Mouse (Mus musculus): ENCODE measurements at regions not wholly inside any gene's neighbourhood (a gene's known extent, or its start where the extent isn't known, plus 50 kb on each side); places are given as distances from the start of the nearest gene placed in this dataset.
A peak's percentile ranks its signal among the peaks of the same experiment; 100 is the strongest.

DNA sequence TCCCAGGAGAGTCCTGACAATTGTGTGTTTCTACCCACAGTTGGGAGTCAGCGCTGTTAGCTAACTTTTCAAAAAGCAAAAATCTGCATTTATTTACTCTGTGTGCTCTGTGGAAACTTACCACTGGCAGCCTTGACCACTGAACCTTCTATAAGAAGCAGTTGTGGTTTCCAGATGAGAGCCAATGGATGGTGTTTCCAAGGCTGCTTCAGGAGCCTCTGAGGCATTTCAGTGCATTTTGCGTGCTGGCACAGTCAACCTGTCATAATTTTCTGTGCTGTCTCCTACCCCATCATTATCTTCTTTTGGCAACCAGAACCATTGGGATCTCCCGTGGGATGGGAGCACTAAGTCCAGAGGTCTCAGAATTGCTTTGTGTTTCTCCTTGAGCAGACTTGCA lies 60.3 kb downstream of the 4930544G11Rik start:
- 55% methylated on average over 3 of the region's 3 CpGs for WGBS
- no peak overlapping the region for H3K4me3 ChIP-seq (replicated peaks; ENCODE audit: insufficient read depth, low read depth, low read length)
- H3K27ac ChIP-seq (ENCODE audit: insufficient read depth, low read length), result no peak overlapping the region
- no peak for DNase-seq
- TF ChIP-seq CTCF (IDR thresholded peaks at IDR 0.05; ENCODE audit: borderline replicate concordance, insufficient read depth, low read depth, low read length) (no peak), POLR2A (IDR thresholded peaks at IDR 0.05; ENCODE audit: borderline replicate concordance, insufficient read depth, low read length) (no peak)
- H3K27me3 ChIP-seq (ENCODE audit: control insufficient read depth, insufficient read depth, low read length), result no peaks in the 10 kb centered on the region; the same call in 1 of the 2 replicates
- no peaks in the 10 kb centered on the region for H3K4me1 ChIP-seq (ENCODE audit: control insufficient read depth, insufficient read depth, low read length)

DNA sequence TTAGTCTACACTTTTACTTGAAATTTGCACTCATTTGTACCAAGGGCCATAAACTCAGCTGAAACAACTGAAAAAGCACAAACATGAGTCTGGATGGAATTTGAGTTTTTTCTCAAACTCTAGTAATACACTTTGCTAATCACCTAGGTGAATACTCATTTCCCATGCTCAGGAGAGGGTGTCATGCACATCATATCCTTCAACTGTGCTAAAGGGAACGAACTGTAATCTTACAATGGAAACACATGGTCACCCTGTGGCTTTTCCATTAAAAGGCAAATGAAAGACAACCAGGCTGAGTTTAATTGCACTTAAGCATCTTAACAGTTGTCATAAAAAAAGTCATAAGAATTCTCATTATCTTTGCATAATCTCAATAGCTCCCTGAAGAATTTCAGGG lies 71.1 kb downstream of the 4930544G11Rik start:
- no peaks in the 10 kb centered on the region for H3K4me1 ChIP-seq (ENCODE audit: control insufficient read depth, insufficient read depth, low read length)
- no peak for DNase-seq
- 58% methylated on average over 1 of the region's 1 CpGs for WGBS
- no peak overlapping the region for H3K4me3 ChIP-seq (replicated peaks; ENCODE audit: insufficient read depth, low read depth, low read length)
- TF ChIP-seq CTCF (IDR thresholded peaks at IDR 0.05; ENCODE audit: borderline replicate concordance, insufficient read depth, low read depth, low read length), result no peak
- H3K27ac ChIP-seq (ENCODE audit: insufficient read depth, low read length), result no peak overlapping the region
- no peaks in the 10 kb centered on the region for H3K27me3 ChIP-seq (ENCODE audit: control insufficient read depth, insufficient read depth, low read length)

DNA sequence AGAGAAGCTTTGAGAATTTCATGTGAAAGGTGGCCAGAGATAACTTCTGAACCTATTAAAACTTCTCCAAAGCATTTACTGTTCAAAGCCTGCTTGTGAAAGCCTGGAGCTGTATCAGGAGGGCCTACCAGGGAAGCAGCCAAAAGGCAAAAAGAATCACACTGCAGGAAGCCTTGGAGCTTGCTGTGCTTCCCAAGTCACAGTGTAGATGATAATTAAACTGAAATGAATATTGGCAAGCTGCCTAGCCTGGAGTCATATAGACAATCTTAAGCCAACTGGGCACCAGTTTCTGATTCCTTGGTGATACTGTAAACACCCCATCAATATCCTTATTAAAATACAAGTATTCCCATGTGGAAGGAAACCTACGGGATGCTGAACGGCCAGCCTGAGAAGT lies 84.4 kb downstream of the 4930544G11Rik start:
- H3K27me3 ChIP-seq (ENCODE audit: control insufficient read depth, insufficient read depth, low read length), result no peaks in the 10 kb centered on the region
- TF ChIP-seq POLR2A (IDR thresholded peaks at IDR 0.05; ENCODE audit: borderline replicate concordance, insufficient read depth, low read length) (no peak), CTCF (IDR thresholded peaks at IDR 0.05; ENCODE audit: borderline replicate concordance, insufficient read depth, low read depth, low read length) (no peak)
- no peak overlapping the region for H3K27ac ChIP-seq (ENCODE audit: insufficient read depth, low read length)
- H3K4me1 ChIP-seq (ENCODE audit: control insufficient read depth, insufficient read depth, low read length), result no peaks in the 10 kb centered on the region
- DNase-seq, result peak in 1 of 2 experiments; percentile 45
- no peak overlapping the region for H3K4me3 ChIP-seq (replicated peaks; ENCODE audit: insufficient read depth, low read depth, low read length)
- 14% methylated on average over 2 of the region's 2 CpGs for WGBS

DNA sequence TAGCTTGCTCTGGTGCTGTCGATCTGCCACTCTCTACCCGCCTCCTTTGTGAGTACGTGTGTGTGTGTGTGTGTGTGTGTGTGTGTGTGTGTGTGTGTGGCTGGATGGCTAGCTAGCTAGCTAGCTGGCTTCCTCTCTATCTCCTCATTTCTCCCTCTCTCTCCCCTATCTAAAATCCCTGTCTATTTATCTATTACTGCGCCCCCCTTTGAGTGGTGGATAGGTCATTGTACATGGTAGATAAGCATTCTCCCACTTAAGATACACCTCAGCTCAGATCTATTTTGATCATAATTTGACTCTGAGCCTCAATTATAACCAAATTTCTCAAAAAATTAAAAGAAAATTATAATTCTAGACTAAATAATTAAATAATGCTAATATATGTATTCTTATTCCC lies 99.4 kb downstream of the 4930544G11Rik start:
- WGBS, result 90% methylated on average over 4 of the region's 4 CpGs
- Histone ChIP-seq H3K27me3 (ENCODE audit: control insufficient read depth, insufficient read depth, low read length) (no peaks in the 10 kb centered on the region), H3K4me3 (replicated peaks; ENCODE audit: insufficient read depth, low read depth, low read length) (no peak overlapping the region), H3K27ac (ENCODE audit: insufficient read depth, low read length) (no peak overlapping the region), H3K4me1 (ENCODE audit: control insufficient read depth, insufficient read depth, low read length) (no peaks in the 10 kb centered on the region)
- TF ChIP-seq POLR2A (IDR thresholded peaks at IDR 0.05; ENCODE audit: borderline replicate concordance, insufficient read depth, low read length), result no peak
- TF ChIP-seq CTCF (IDR thresholded peaks at IDR 0.05; ENCODE audit: borderline replicate concordance, insufficient read depth, low read depth, low read length), result no peak
- DNase-seq, result no peak

DNA sequence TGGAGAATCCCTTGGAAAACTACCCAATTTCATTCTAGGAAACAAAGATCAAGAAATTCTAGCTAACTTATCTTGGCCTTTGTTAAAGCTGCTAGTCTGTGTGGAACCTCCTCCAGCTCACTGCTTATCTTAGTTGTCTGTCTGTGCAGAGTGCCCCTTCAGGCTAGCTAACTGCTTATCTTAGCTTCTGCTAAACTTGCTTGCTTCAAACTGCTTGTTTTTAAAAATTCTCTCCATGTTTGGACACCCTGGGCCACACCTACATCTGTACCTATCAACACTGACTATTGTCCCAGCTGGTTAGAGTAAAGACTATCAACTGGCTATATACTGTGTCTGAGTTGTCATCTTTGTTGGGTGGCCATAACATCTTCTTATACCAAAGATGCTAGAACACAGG lies 100.0 kb downstream of the 4930544G11Rik start:
- Histone ChIP-seq H3K4me3 (replicated peaks; ENCODE audit: insufficient read depth, low read depth, low read length) (no peak overlapping the region), H3K27me3 (ENCODE audit: control insufficient read depth, insufficient read depth, low read length) (no peaks in the 10 kb centered on the region), H3K4me1 (ENCODE audit: control insufficient read depth, insufficient read depth, low read length) (no peaks in the 10 kb centered on the region), H3K27ac (ENCODE audit: insufficient read depth, low read length) (no peak overlapping the region)
- TF ChIP-seq CTCF (IDR thresholded peaks at IDR 0.05; ENCODE audit: borderline replicate concordance, insufficient read depth, low read depth, low read length), result no peak
- TF ChIP-seq POLR2A (IDR thresholded peaks at IDR 0.05; ENCODE audit: borderline replicate concordance, insufficient read depth, low read length), result no peak
- no peak for DNase-seq

DNA sequence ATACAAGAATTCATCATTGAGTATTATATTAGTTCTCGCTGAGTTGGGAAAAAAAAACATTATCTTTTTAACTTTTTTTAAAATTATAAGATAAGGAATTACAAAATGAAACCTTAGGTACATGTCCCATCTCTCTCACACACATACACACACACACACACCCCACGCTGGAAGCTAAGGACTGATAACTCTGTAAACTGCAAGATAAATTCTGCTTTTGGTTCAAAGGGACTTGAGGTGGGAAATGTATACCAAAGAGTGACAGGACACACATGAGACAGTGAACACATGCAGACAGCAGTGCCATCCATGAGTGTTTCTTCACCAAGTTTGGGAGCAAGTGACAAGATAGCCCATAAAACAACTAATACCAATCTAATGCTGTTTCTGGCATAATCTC lies 100.8 kb downstream of the 4930544G11Rik start:
- Histone ChIP-seq H3K4me1 (ENCODE audit: control insufficient read depth, insufficient read depth, low read length) (no peaks in the 10 kb centered on the region), H3K4me3 (replicated peaks; ENCODE audit: insufficient read depth, low read depth, low read length) (no peak overlapping the region), H3K27ac (ENCODE audit: insufficient read depth, low read length) (no peak overlapping the region), H3K27me3 (ENCODE audit: control insufficient read depth, insufficient read depth, low read length) (no peaks in the 10 kb centered on the region)
- TF ChIP-seq POLR2A (IDR thresholded peaks at IDR 0.05; ENCODE audit: borderline replicate concordance, insufficient read depth, low read length) (no peak), CTCF (IDR thresholded peaks at IDR 0.05; ENCODE audit: borderline replicate concordance, insufficient read depth, low read depth, low read length) (no peak)
- no peak for DNase-seq
- 94% methylated on average over 2 of the region's 2 CpGs for WGBS

DNA sequence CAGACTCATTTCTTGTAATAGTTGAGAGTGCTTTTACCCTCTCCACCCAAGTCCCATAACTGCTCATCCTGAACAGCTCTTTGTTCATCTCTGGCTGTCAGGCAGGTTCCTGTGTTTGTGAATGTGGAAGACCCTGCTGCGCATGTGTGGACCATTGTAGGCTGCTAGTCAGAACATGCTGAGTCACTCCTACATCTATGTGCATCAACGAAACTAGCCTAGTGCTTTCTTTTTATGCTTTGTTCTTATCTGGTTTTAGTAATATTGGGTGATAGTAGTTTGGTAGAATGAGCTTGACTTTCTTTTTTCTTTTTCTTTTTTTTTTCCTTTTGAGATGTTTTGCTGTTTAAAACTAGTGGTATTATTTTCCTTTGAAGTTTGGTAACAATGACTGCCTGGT lies 116.5 kb downstream of the 4930544G11Rik start:
- no peak for TF ChIP-seq POLR2A (IDR thresholded peaks at IDR 0.05; ENCODE audit: borderline replicate concordance, insufficient read depth, low read length)
- no peak for TF ChIP-seq CTCF (IDR thresholded peaks at IDR 0.05; ENCODE audit: borderline replicate concordance, insufficient read depth, low read depth, low read length)
- Histone ChIP-seq H3K27ac (ENCODE audit: insufficient read depth, low read length) (no peak overlapping the region), H3K4me3 (replicated peaks; ENCODE audit: insufficient read depth, low read depth, low read length) (no peak overlapping the region), H3K4me1 (ENCODE audit: control insufficient read depth, insufficient read depth, low read length) (no peaks in the 10 kb centered on the region), H3K27me3 (ENCODE audit: control insufficient read depth, insufficient read depth, low read length) (no peaks in the 10 kb centered on the region)
- DNase-seq, result no peak
- 58% methylated on average over 2 of the region's 2 CpGs for WGBS

DNA sequence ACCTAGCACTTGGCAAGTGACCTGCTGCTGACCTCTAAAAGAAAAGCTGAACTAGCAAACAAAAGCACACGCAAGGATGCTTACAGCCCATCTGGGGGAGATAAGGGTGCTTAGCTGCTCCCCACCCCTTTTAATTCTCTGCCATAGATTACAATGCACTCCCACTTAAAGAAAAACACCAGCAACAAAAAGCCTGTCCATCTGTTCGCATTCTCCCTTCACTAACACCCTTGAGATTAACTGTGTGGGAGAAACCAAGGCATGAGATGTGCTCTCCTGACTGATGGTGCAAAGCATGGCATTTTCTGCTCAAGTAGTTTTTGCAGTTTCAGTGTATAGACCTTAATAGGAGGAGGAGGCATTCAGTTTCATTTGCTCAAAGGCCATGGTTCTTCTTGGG lies 125.0 kb downstream of the 4930544G11Rik start:
- Histone ChIP-seq H3K27ac (ENCODE audit: insufficient read depth, low read length) (no peak overlapping the region), H3K4me1 (ENCODE audit: control insufficient read depth, insufficient read depth, low read length) (no peaks in the 10 kb centered on the region), H3K4me3 (replicated peaks; ENCODE audit: insufficient read depth, low read depth, low read length) (no peak overlapping the region), H3K27me3 (ENCODE audit: control insufficient read depth, insufficient read depth, low read length) (no peaks in the 10 kb centered on the region)
- no peak for DNase-seq
- 41% methylated on average over 2 of the region's 2 CpGs for WGBS
- TF ChIP-seq POLR2A (IDR thresholded peaks at IDR 0.05; ENCODE audit: borderline replicate concordance, insufficient read depth, low read length) (no peak), CTCF (IDR thresholded peaks at IDR 0.05; ENCODE audit: borderline replicate concordance, insufficient read depth, low read depth, low read length) (no peak)
